Mouse (Mus musculus) cortical plate, adult 2 months (tissue): ENCODE data around the gene Tesmin.

Experiments
- CTCF ChIP-seq: fragments of 200-500 bp; IDR thresholded peaks from 2 replicates; pipeline ENCODE4 v1.5.1; 2011; ENCODE audit warnings: mild to moderate bottlenecking, control low read depth, low read length; ENCODE audit not compliant: insufficient read depth; ENCODE audit errors: extremely low read depth
- POLR2A ChIP-seq: fragments of 200-500 bp; IDR thresholded peaks from 2 replicates; pipeline ENCODE4 v1.6.1; 2011; ENCODE audit warnings: mild to moderate bottlenecking, low read length, control low read depth; ENCODE audit not compliant: insufficient read depth; ENCODE audit errors: extremely low read depth

DNA sequence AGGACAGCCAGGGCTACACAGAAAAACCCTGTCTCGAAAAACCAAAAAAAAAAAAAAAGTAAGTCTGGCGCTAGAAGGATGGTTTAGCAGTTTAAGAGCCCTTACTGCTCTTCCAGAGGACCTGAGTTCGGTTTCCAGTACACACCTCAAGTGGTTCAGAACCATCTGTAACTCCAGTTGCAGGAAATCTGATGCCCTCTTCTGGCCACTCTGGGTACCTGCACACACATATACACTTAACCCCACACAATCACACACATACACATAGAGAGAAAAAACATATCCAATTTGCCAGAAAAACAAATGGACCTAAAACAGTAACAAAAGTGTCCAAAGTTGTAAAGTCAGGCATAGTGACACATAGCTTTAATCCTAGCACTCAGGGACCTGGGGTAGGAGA, 23.6 kb upstream of the Tesmin start:
- TF ChIP-seq CTCF (no peak), POLR2A (no peak)
